ENCODE assay signal across 14 mouse cellular contexts in genomic region chr6:28867516-28868251, GRCm38 (mm10). TPM values are rescaled to one million over a fixed set of nuclear protein-coding genes. Genes with fewer than 3 reads are reported as not detected.
DNase-seq lines count a peak whose midpoint lies in the region; ATAC-seq lines count a peak whose summit lies in the region.
"Had no signal": no experiment of that assay in that cellular context is flagged by ENCODE, and none has a peak within 500 bp of the region (broad histone marks: within the 10 kb centered on the region; RNA-seq: fewer than 3 reads in every experiment).

No protein-coding gene starts in this region.

- ATAC-seq in hindbrain, embryonic 16.5 days: peak; percentile 22; the same call in 1 of the 2 replicates
- ATAC-seq in hindbrain, embryonic 12.5 days (ENCODE audit: low FRiP score): no peak
- ATAC-seq in common myeloid progenitor, adult 5-6 weeks (replicated peaks; ENCODE audit: low read depth, poor library complexity, severe bottlenecking): peak; percentile 74
- peak; percentile 56 for ATAC-seq in megakaryocyte progenitor cell, adult 5-6 weeks (replicated peaks; ENCODE audit: poor library complexity)
- ATAC-seq in forebrain, embryonic 15.5 days (replicated peaks): no peak
- ATAC-seq: forebrain, embryonic 14.5 days; liver, embryonic 12.5 days; midbrain, embryonic 16.5 days had no signal

- peaks cover 17% of the 10 kb centered on the region for H3K4me1 ChIP-seq in hindbrain, embryonic 16.5 days (ENCODE audit: control insufficient read depth, insufficient read depth, low read depth, low read length)
- H3K4me1 ChIP-seq in hindbrain, embryonic 12.5 days: peaks cover 23% of the 10 kb centered on the region
- H3K4me1 ChIP-seq in forebrain, embryonic 15.5 days: peaks cover 26% of the 10 kb centered on the region
- H3K4me1 ChIP-seq: liver, embryonic 12.5 days had no signal

- H3K4me3 ChIP-seq in hindbrain, embryonic 16.5 days (ENCODE audit: low read length): no peak overlapping the region
- no peak overlapping the region for H3K4me3 ChIP-seq in hindbrain, embryonic 12.5 days
- no peak overlapping the region for H3K4me3 ChIP-seq in forebrain, embryonic 15.5 days
- H3K4me3 ChIP-seq: liver, embryonic 12.5 days had no signal

- H3K27ac ChIP-seq in hindbrain, embryonic 16.5 days (ENCODE audit: low read depth, low read length): no peak overlapping the region
- no peak overlapping the region for H3K27ac ChIP-seq in hindbrain, embryonic 12.5 days
- no peak overlapping the region for H3K27ac ChIP-seq in forebrain, embryonic 15.5 days (replicated peaks)
- H3K27ac ChIP-seq: liver, embryonic 12.5 days had no signal

- H3K9ac ChIP-seq in hindbrain, embryonic 16.5 days (ENCODE audit: low read depth, low read length): no peak overlapping the region; the same call in 1 of the 2 replicates
- H3K9ac ChIP-seq in hindbrain, embryonic 12.5 days: no peak overlapping the region
- H3K9ac ChIP-seq in forebrain, embryonic 15.5 days (replicated peaks): no peak overlapping the region
- H3K9ac ChIP-seq: liver, embryonic 12.5 days had no signal

- WGBS in hindbrain, embryonic 16.5 days: 60% methylated on average over 2 of the region's 2 CpGs
- WGBS in hindbrain, embryonic 12.5 days: 70% methylated on average over 2 of the region's 2 CpGs
- 45% methylated on average over 2 of the region's 2 CpGs for WGBS in forebrain, embryonic 15.5 days

- no peaks in the 10 kb centered on the region for H3K9me3 ChIP-seq in hindbrain, embryonic 16.5 days (ENCODE audit: control insufficient read depth, low read length)
- H3K9me3 ChIP-seq in hindbrain, embryonic 12.5 days (replicated peaks): no peaks in the 10 kb centered on the region
- no peaks in the 10 kb centered on the region for H3K9me3 ChIP-seq in forebrain, embryonic 15.5 days
- H3K9me3 ChIP-seq: liver, embryonic 12.5 days had no signal

- DNase-seq in 416B (ENCODE audit: low read depth) (peak; percentile 76), adipocyte (ENCODE audit: low spot score) (no peak)
- no peak for DNase-seq in kidney, adult 9 months
- DNase-seq: embryo, embryonic 11 days; kidney, adult 2 months had no signal

- no peaks in the 10 kb centered on the region for H3K27me3 ChIP-seq in hindbrain, embryonic 16.5 days (replicated peaks; ENCODE audit: control insufficient read depth, insufficient read depth, low read length)
- no peaks in the 10 kb centered on the region for H3K27me3 ChIP-seq in hindbrain, embryonic 12.5 days
- no peaks in the 10 kb centered on the region for H3K27me3 ChIP-seq in forebrain, embryonic 15.5 days
- H3K27me3 ChIP-seq: CH12.LX; liver, embryonic 12.5 days had no signal

- no peaks in the 10 kb centered on the region for H3K36me3 ChIP-seq in hindbrain, embryonic 16.5 days (ENCODE audit: control insufficient read depth, insufficient read depth, low read length)
- no peaks in the 10 kb centered on the region for H3K36me3 ChIP-seq in hindbrain, embryonic 12.5 days
- no peaks in the 10 kb centered on the region for H3K36me3 ChIP-seq in forebrain, embryonic 15.5 days
- H3K36me3 ChIP-seq: liver, embryonic 12.5 days had no signal

- H3K4me2 ChIP-seq in hindbrain, embryonic 16.5 days (ENCODE audit: low read length): no peak overlapping the region
- H3K4me2 ChIP-seq in hindbrain, embryonic 12.5 days (replicated peaks): no peak overlapping the region
- no peak overlapping the region for H3K4me2 ChIP-seq in forebrain, embryonic 15.5 days (replicated peaks)
- H3K4me2 ChIP-seq: liver, embryonic 12.5 days had no signal

RNA-seq across cellular contexts. Expression of gene Lrrc4, which starts 36.1 kb away (rescaled TPM):
- 7.2 and 7.4 TPM in 2 replicates for polyA plus RNA-seq in hindbrain, embryonic 16.5 days (2015; fragmentation: Nextera tagmentation; extraction: Ambion mirVana)
- polyA plus RNA-seq in hindbrain, embryonic 12.5 days (2016; fragmentation: Nextera tagmentation; extraction: Ambion mirVana): 3.6 and 4.6 TPM in 2 replicates
- total RNA-seq in common myeloid progenitor, adult 5-6 weeks (2017): 0.37 TPM in 1 of 2 replicates, not detected in the other
- not detected in 2 replicates for total RNA-seq in megakaryocyte progenitor cell, adult 5-6 weeks (2015)
- total RNA-seq in megakaryocyte progenitor cell, adult 5-6 weeks (2017): 0.61 TPM in 1 of 2 replicates, not detected in the other
- 6.4 and 6.5 TPM in 2 replicates for polyA plus RNA-seq in forebrain, embryonic 15.5 days (2015; fragmentation: Nextera tagmentation; extraction: Ambion mirVana)

Comparison
In these comparisons a context has a peak if more than half of its experiments do, and no peak if none do; other contexts are left out.
1. ATAC-seq: peak in hindbrain, embryonic 16.5 days (single experiment), common myeloid progenitor, adult 5-6 weeks (single experiment) and megakaryocyte progenitor cell, adult 5-6 weeks (single experiment); none in hindbrain, embryonic 12.5 days (single experiment) and forebrain, embryonic 15.5 days (single experiment).